Mouse (Mus musculus): Measurements from ENCODE around the gene Gm7954. TPM values are rescaled to one million over a fixed set of nuclear protein-coding genes. Genes with fewer than 3 reads are reported as not detected.
"Not testable (repeated sequence)": the region's sequence is repeated elsewhere in the genome, so short reads cannot be mapped to it uniquely, and the experiment has no call there.

Gene Gm7954
- not detected for total RNA-seq (2021)
- long read RNA-seq, experiment 1: 0 reads
- long read RNA-seq, experiment 2: 0 reads

DNA sequence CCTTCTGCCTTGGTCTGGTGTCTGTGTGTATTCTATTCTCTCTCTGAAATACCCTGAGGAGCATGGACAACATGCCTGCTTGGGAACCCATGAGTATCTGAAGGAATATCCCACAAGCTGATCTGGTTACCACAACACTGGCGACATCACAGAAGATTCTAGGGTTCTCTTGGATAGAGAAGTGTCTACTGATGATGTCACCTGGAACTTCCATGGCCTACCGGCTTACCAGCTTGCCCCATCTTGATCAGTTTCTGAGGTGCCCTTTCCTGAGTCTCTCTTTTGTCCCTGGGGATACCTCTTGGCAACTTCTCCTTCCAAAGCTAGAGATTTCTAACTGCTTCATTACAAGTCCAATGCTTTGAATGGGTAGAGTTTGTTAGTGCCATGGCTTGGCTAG, at the start of gene Gm7954:
TSS of gene Gm7954 (minus strand) at position 101 of the 400 bp plus-strand sequence.
- not testable (repeated sequence) for DNase-seq

GRCm38 (mm10) chr14:41489385-41489784, 36.1 kb upstream of the Gm7954 start, which contains the start of gene Gm3486:
Gene Gm3486, minus strand, starts transcription at chr14:41489485.
- not testable (repeated sequence) for DNase-seq

- DNase-seq: peak; percentile 44
Measured at GRCm38 (mm10) chr14:41425393-41426075, 27.8 kb downstream of the Gm7954 start.

DNA sequence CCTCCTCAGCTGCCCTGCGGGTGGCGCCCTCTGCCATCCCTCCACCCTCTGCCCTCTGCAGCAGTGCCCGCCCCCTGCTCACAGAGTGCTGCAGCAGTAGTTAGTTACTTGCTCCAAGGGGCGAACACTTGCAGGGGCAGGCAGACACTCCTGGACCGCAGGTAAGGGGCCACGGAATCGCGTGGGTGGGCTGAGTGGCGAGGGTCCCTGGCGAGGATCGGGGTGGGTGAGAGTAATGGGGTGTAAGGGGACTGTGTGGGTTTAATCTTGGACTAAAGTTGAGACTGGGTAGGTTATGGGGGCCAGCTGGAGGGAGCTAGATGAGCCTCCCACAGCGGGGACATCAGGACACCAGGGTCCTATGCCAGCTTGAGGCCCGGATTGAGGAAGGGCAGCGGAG, 28.6 kb downstream of the Gm7954 start:
- DNase-seq: peak; percentile 3

- not testable (repeated sequence) for DNase-seq
Measured at GRCm38 (mm10) chr14:41408181-41408580, 45.1 kb downstream of the Gm7954 start, which contains the start of gene Gm6482. Gene Gm6482, minus strand, starts transcription at chr14:41408281.

Other genes starting within 250 kb of the Gm7954 start
- under 1 TPM in 1 of 2 experiments, not detected in 1; 0.30 TPM for gene Gm2832, start 174.7 kb downstream of the Gm7954 start, total RNA-seq (2021)
- not detected for gene Gm5798, start 104.9 kb downstream of the Gm7954 start, total RNA-seq (2021)
- gene Gm7945, start 67.1 kb downstream of the Gm7954 start, total RNA-seq (2021): not detected
- not detected for gene Gm6482, start 45.2 kb downstream of the Gm7954 start, total RNA-seq (2021)
- not detected for gene Gm3486, start 36.0 kb upstream of the Gm7954 start, total RNA-seq (2021)
- not detected for gene Gm7970, start 102.1 kb upstream of the Gm7954 start, total RNA-seq (2021)
- not detected for gene 1700049E17Rik2, start 119.7 kb upstream of the Gm7954 start, total RNA-seq (2021)
- not detected for gene Gm3072, start 171.1 kb upstream of the Gm7954 start, total RNA-seq (2021)
- gene Gm3676, start 193.0 kb upstream of the Gm7954 start, total RNA-seq (2021): not detected
- gene Gm8068, start 248.4 kb upstream of the Gm7954 start, total RNA-seq (2021): not detected

Data from adrenal gland, postnatal 10 days (tissue).